Mouse (Mus musculus) heart, embryonic 16.5 days (tissue): ENCODE measurements around the gene Maml2. TPM values are rescaled to one million over a fixed set of nuclear protein-coding genes. Genes with fewer than 3 reads are reported as not detected.

Experiments used
- ATAC-seq: fragments of 200-750 bp; cut with Nextera tagmentation; replicated peaks from 2 replicates; pipeline ENCODE4 v1.8.0; 2017; ENCODE audit warnings: moderate number of reproducible peaks; ENCODE audit not compliant: insufficient read depth, low FRiP score; ENCODE audit errors: extremely low read depth
- H3K27ac ChIP-seq: fragments of 300-500 bp; sonication (generic); 2 replicates; pipeline ENCODE4 v1.5.1; 2014; ENCODE audit warnings: mild to moderate bottlenecking, low read length, control low read depth, moderate library complexity
- H3K27me3 ChIP-seq: fragments of 300-500 bp; sonication (generic); 2 replicates; pipeline ENCODE4 v1.6.1; 2014; ENCODE audit warnings: low read length, mixed read lengths; ENCODE audit not compliant: control insufficient read depth, insufficient read depth
- H3K36me3 ChIP-seq: fragments of 300-500 bp; sonication (generic); 2 replicates; pipeline ENCODE4 v1.6.1; 2014; ENCODE audit not compliant: control insufficient read depth, insufficient read depth
- H3K4me1 ChIP-seq: fragments of 300-500 bp; sonication (generic); 2 replicates; pipeline ENCODE4 v1.6.1; 2014; ENCODE audit warnings: low read length, mixed read lengths; ENCODE audit not compliant: control insufficient read depth, insufficient read depth
- H3K4me2 ChIP-seq: fragments of 300-500 bp; sonication (generic); 2 replicates; pipeline ENCODE4 v1.6.1; 2014; ENCODE audit warnings: low read depth, mild to moderate bottlenecking, control low read depth, low read length
- H3K4me3 ChIP-seq: fragments of 300-500 bp; sonication (generic); 2 replicates; pipeline ENCODE4 v1.5.1; 2014; ENCODE audit warnings: mild to moderate bottlenecking, control low read depth, low read length
- H3K9ac ChIP-seq: fragments of 300-500 bp; sonication (generic); 2 replicates; pipeline ENCODE4 v1.6.1; 2014; ENCODE audit warnings: low read length, control low read depth
- H3K9me3 ChIP-seq: fragments of 300-500 bp; sonication (generic); replicated peaks from 2 replicates; pipeline ENCODE4 v1.6.1; 2016; ENCODE audit warnings: low read length; ENCODE audit not compliant: control insufficient read depth
- WGBS: fragments of 180-500 bp; shearing (Covaris S2); extraction: QIAGEN DNeasy Blood & Tissue Kit; methylation state at CpG from one replicate; pipeline ENCODE4 v1.1.7; 2014; 5-methylcytosine and 5-hydroxymethylcytosine counted together
- polyA plus RNA-seq: library from polyadenylated mRNA; unstranded; fragments of >200 nt; fragmentation: Nextera tagmentation; extraction: Ambion mirVana; gene quantifications from 2 replicates; pipeline ENCODE4 v1.2.1, GENCODE M21; 2015

Gene Maml2
- polyA plus RNA-seq, 1 experiment from 2014 or later, result 9.0 TPM

- Histone ChIP-seq H3K36me3 (no peaks in the 10 kb centered on the region), H3K9me3 (no peaks in the 10 kb centered on the region), H3K4me2 (peak overlapping the region; percentile 3; the same call in 1 of the 2 replicates), H3K4me1 (peaks cover 11% of the 10 kb centered on the region), H3K9ac (no peak overlapping the region), H3K27ac (peak overlapping the region; percentile 59), H3K4me3 (no peak overlapping the region), H3K27me3 (no peaks in the 10 kb centered on the region)
- 18% methylated on average over 7 of the region's 7 CpGs for WGBS
- peak; percentile 65 for ATAC-seq
These were observed 156.9 kb downstream of the Maml2 start for GRCm38 (mm10) chr9:13454651-13455123.

GRCm38 (mm10) chr9:13455231-13455630 is 157.5 kb downstream of the Maml2 start:
- Histone ChIP-seq H3K4me1 (peaks cover 11% of the 10 kb centered on the region), H3K9ac (no peak overlapping the region), H3K27me3 (no peaks in the 10 kb centered on the region), H3K9me3 (no peaks in the 10 kb centered on the region), H3K36me3 (no peaks in the 10 kb centered on the region), H3K4me2 (no peak overlapping the region; the same call in 1 of the 2 replicates), H3K27ac (peak overlapping the region; percentile 59), H3K4me3 (no peak overlapping the region)
- WGBS, result 73% methylated on average over 1 of the region's 1 CpGs
- ATAC-seq, result no peak

GRCm38 (mm10) chr9:13457774-13458173 is 160.0 kb downstream of the Maml2 start:
- no peak overlapping the region for H3K9ac ChIP-seq
- no peak overlapping the region for H3K4me3 ChIP-seq
- ATAC-seq, result no peak
- H3K27ac ChIP-seq, result no peak overlapping the region
- 85% methylated on average over 6 of the region's 6 CpGs for WGBS
- H3K4me1 ChIP-seq, result peaks cover 11% of the 10 kb centered on the region
- H3K4me2 ChIP-seq, result no peak overlapping the region
- H3K9me3 ChIP-seq, result no peaks in the 10 kb centered on the region
- no peaks in the 10 kb centered on the region for H3K36me3 ChIP-seq
- no peaks in the 10 kb centered on the region for H3K27me3 ChIP-seq

GRCm38 (mm10) chr9:13459371-13459770 is 161.6 kb downstream of the Maml2 start:
- Histone ChIP-seq H3K9ac (no peak overlapping the region), H3K27me3 (no peaks in the 10 kb centered on the region), H3K4me2 (no peak overlapping the region), H3K36me3 (no peaks in the 10 kb centered on the region), H3K4me1 (peaks cover 11% of the 10 kb centered on the region), H3K9me3 (no peaks in the 10 kb centered on the region), H3K27ac (no peak overlapping the region), H3K4me3 (no peak overlapping the region)
- no peak for ATAC-seq
- WGBS, result 49% methylated on average over 1 of the region's 1 CpGs

GRCm38 (mm10) chr9:13460012-13460411 is 162.3 kb downstream of the Maml2 start:
- WGBS, result 82% methylated on average over 3 of the region's 3 CpGs
- H3K27me3 ChIP-seq, result no peaks in the 10 kb centered on the region
- no peak for ATAC-seq
- no peak overlapping the region for H3K9ac ChIP-seq
- H3K36me3 ChIP-seq, result no peaks in the 10 kb centered on the region
- no peak overlapping the region for H3K27ac ChIP-seq
- no peak overlapping the region for H3K4me2 ChIP-seq
- H3K4me3 ChIP-seq, result no peak overlapping the region
- no peaks in the 10 kb centered on the region for H3K9me3 ChIP-seq
- peaks cover 11% of the 10 kb centered on the region for H3K4me1 ChIP-seq

GRCm38 (mm10) chr9:13460926-13461325 is 163.2 kb downstream of the Maml2 start:
- peaks cover 19% of the 10 kb centered on the region for H3K4me1 ChIP-seq
- no peaks in the 10 kb centered on the region for H3K36me3 ChIP-seq
- ATAC-seq, result no peak
- no peaks in the 10 kb centered on the region for H3K9me3 ChIP-seq
- H3K27me3 ChIP-seq, result no peaks in the 10 kb centered on the region
- H3K4me2 ChIP-seq, result no peak overlapping the region
- no peak overlapping the region for H3K9ac ChIP-seq
- H3K4me3 ChIP-seq, result no peak overlapping the region
- H3K27ac ChIP-seq, result no peak overlapping the region
- WGBS, result 89% methylated on average over 1 of the region's 1 CpGs

- 64% methylated on average over 4 of the region's 4 CpGs for WGBS
- Histone ChIP-seq H3K36me3 (no peaks in the 10 kb centered on the region), H3K9ac (no peak overlapping the region), H3K27me3 (no peaks in the 10 kb centered on the region), H3K4me1 (peaks cover 42% of the 10 kb centered on the region), H3K9me3 (no peaks in the 10 kb centered on the region), H3K27ac (no peak overlapping the region), H3K4me2 (no peak overlapping the region), H3K4me3 (no peak overlapping the region)
- ATAC-seq, result no peak
These were observed 167.7 kb downstream of the Maml2 start for GRCm38 (mm10) chr9:13465358-13466020.

GRCm38 (mm10) chr9:13466351-13466750 is 168.6 kb downstream of the Maml2 start:
- peak overlapping the region; percentile 14; the same call in 1 of the 2 replicates for H3K4me2 ChIP-seq
- no peak for ATAC-seq
- no peaks in the 10 kb centered on the region for H3K9me3 ChIP-seq
- 64% methylated on average over 4 of the region's 4 CpGs for WGBS
- H3K9ac ChIP-seq, result no peak overlapping the region
- H3K27me3 ChIP-seq, result no peaks in the 10 kb centered on the region
- no peaks in the 10 kb centered on the region for H3K36me3 ChIP-seq
- no peak overlapping the region for H3K4me3 ChIP-seq
- H3K27ac ChIP-seq, result no peak overlapping the region
- H3K4me1 ChIP-seq, result peaks cover 42% of the 10 kb centered on the region

- no peak for ATAC-seq
- peak overlapping the region; percentile 14; the same call in 1 of the 2 replicates for H3K4me2 ChIP-seq
- WGBS, result 76% methylated on average over 10 of the region's 10 CpGs
- H3K4me1 ChIP-seq, result peaks cover 42% of the 10 kb centered on the region
- no peak overlapping the region for H3K9ac ChIP-seq
- no peaks in the 10 kb centered on the region for H3K36me3 ChIP-seq
- H3K27ac ChIP-seq, result peak overlapping the region; percentile 6
- H3K4me3 ChIP-seq, result no peak overlapping the region
- H3K9me3 ChIP-seq, result no peaks in the 10 kb centered on the region
- no peaks in the 10 kb centered on the region for H3K27me3 ChIP-seq
These were observed 169.1 kb downstream of the Maml2 start for GRCm38 (mm10) chr9:13466816-13467215.
